Mouse (Mus musculus): ENCODE measurements at regions not wholly inside any gene's neighbourhood (a gene's known extent, or its start where the extent isn't known, plus 50 kb on each side); places are given as distances from the start of the nearest gene placed in this dataset.

GRCm38 (mm10) chr12:35412715-35413114, 122.1 kb downstream of the Ahr start:
- TF ChIP-seq CTCF (IDR thresholded peaks at IDR 0.05; ENCODE audit: control insufficient read depth, insufficient read depth, insufficient replicate concordance, low read depth, low read length) (no peak), POLR2A (IDR thresholded peaks at IDR 0.05; ENCODE audit: control insufficient read depth, low read depth, low read length) (no peak)

Data from testis, adult 2 months (tissue).